Mouse (Mus musculus) small intestine, adult 10 weeks (tissue): ENCODE measurements around the gene Ang4. TPM values are rescaled to one million over a fixed set of nuclear protein-coding genes. Genes with fewer than 3 reads are reported as not detected.

Experiments used
- polyA plus RNA-seq: library from polyadenylated mRNA; stranded (reverse); fragments of 350-450 nt; fragmentation: Illumina TruSeq; extraction: RNeasy Lipid Tissue Mini Kit (QIAGEN cat#74804); gene quantifications from one replicate; pipeline ENCODE4 v1.2.3, GENCODE M21; 2014; ENCODE audit warnings: low replicate concordance

Ang4 gene
- 125 TPM for polyA plus RNA-seq

DNA sequence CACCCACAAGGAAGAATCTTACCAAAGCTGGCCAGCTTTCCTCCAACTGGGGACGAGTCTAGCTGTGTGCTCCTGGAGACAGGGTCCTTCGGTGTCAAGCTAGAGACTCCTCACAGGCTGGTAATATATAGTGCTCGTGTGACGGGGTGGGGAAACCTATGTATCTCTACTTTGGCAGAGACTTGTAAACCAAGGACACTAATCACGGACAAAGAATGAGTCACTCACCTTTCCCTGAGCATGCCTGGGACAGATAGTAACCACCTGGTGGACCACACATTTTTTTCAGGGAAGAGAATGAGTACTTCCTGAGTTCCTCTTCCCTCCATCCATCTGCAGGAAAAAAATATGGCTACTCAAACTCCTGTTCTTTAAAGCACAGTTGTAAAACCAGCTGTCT, at the start of gene Ang4:
Gene Ang4 (minus strand): TSS at position 101 of the 400 bp plus-strand sequence.

DNA sequence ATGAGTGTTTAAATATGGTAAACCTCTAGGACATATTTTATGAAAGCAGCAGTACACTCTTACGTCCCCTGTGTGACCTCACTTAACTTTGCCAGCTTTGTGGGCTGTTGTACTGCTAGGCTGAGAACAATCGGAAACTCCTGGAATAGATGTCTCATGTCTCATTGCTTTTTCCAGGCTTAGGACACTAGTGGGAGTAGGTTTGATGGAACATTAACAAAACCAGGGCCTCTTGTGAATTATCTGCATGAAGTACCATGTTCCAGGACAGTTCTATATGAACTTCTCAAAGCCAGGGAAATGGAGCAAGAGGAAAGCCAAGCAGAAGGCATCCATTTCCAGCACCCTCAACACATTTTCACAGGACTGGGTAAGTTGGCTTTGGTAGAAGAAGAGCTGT, 26.4 kb upstream of the Ang4 start, which contains the start of gene AY358078:
Gene AY358078 (plus strand): TSS at position 301 of the 400 bp plus-strand sequence.

DNA sequence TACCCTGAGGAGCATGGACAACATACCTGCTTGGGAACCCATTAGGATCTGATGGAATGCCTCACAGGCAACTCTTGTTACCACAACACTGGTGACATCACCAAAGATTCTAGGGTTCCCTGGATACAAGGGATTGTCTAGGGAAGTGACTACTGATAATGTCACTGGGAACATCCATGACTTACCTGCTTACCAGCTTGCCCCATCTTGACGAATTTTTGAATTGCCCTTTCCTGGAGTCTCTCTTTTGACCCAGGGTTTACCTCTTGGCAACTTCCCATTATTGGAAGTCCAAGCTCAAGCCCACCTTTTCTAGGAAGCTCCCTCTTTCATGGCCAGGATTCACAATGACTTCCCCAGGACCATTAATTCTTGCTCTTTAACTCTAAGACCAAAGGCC, 56.3 kb downstream of the Ang4 start, which contains the start of gene Gm5800:
Gene Gm5800 (minus strand): TSS at position 101 of the 400 bp plus-strand sequence.

Other genes starting within 250 kb of the Ang4 start
- gene Gm5622, start 220.8 kb downstream of the Ang4 start, polyA plus RNA-seq, result not detected
- gene Gm17175, start 199.5 kb downstream of the Ang4 start, polyA plus RNA-seq, result not detected
- not detected for gene Gm17174, start 181.5 kb downstream of the Ang4 start, polyA plus RNA-seq
- gene Gm17078, start 162.3 kb downstream of the Ang4 start, polyA plus RNA-seq, result not detected
- not detected for gene Gm4181, start 137.9 kb downstream of the Ang4 start, polyA plus RNA-seq
- not detected for gene Gm17079, start 78.1 kb downstream of the Ang4 start, polyA plus RNA-seq
- not detected for gene Gm5800, start 56.4 kb downstream of the Ang4 start, polyA plus RNA-seq
- not detected for gene AY358078, start 26.5 kb upstream of the Ang4 start, polyA plus RNA-seq
- not detected for gene Ear6, start 80.1 kb upstream of the Ang4 start, polyA plus RNA-seq
- 3.0 TPM for gene Mettl17, start 111.3 kb upstream of the Ang4 start, polyA plus RNA-seq
- gene Slc39a2, start 119.3 kb upstream of the Ang4 start, polyA plus RNA-seq, result 0.97 TPM
- gene Ndrg2, start 140.6 kb upstream of the Ang4 start, polyA plus RNA-seq, result 68.9 TPM
- gene Tppp2, start 144.8 kb upstream of the Ang4 start, polyA plus RNA-seq, result not detected
- not detected for gene Rnase13, start 149.2 kb upstream of the Ang4 start, polyA plus RNA-seq
- 2.4 TPM for gene Arhgef40, start 211.1 kb upstream of the Ang4 start, polyA plus RNA-seq
- gene Tmem253, start 242.1 kb upstream of the Ang4 start, polyA plus RNA-seq, result 7.1 TPM
- 0.59 TPM for gene Zfp219, start 247.1 kb upstream of the Ang4 start, polyA plus RNA-seq